Mouse (Mus musculus) lung, adult 2 months (tissue): Measurements from ENCODE around the gene Arhgap44.

Experiments used
- CTCF ChIP-seq: fragments of 200-500 bp; IDR thresholded peaks from 2 replicates; pipeline ENCODE4 v1.5.1; 2011; ENCODE audit warnings: mild to moderate bottlenecking, low read length, control low read depth; ENCODE audit not compliant: insufficient read depth
- POLR2A ChIP-seq: fragments of 200-500 bp; IDR thresholded peaks from 2 replicates; pipeline ENCODE4 v1.6.1; 2011; ENCODE audit warnings: low read depth, mild to moderate bottlenecking, control low read depth, low read length, borderline replicate concordance; ENCODE audit errors: extremely low read depth

- TF ChIP-seq POLR2A, result no peak
- no peak for TF ChIP-seq CTCF
Measured at GRCm38 (mm10) chr11:65133661-65134060, 29.1 kb downstream of the Arhgap44 start.
